Mouse (Mus musculus): Measurements from ENCODE around the gene Cox4i2. TPM values are rescaled to one million over a fixed set of nuclear protein-coding genes. Genes with fewer than 3 reads are reported as not detected.

Cox4i2 gene
- polyA plus RNA-seq, 1 experiment from 2014 or later, result 20.9 TPM

- Histone ChIP-seq H3K9me3 (replicated peaks) (no peaks in the 10 kb centered on the region), H3K9ac (no peak overlapping the region), H3K27ac (no peak overlapping the region), H3K4me3 (replicated peaks) (no peak overlapping the region), H3K36me3 (peaks cover 35% of the 10 kb centered on the region), H3K4me1 (no peaks in the 10 kb centered on the region), H3K27me3 (no peaks in the 10 kb centered on the region), H3K4me2 (no peak overlapping the region)
- WGBS, result 83% methylated on average over 3 of the region's 3 CpGs
- ATAC-seq (replicated peaks; ENCODE audit: low FRiP score), result no peak
Measured at GRCm38 (mm10) chr2:152776019-152776418, 22.0 kb downstream of the Cox4i2 start.

- Histone ChIP-seq H3K4me2 (no peak overlapping the region), H3K27ac (no peak overlapping the region), H3K4me1 (peaks cover 4% of the 10 kb centered on the region; the same call in 1 of the 2 replicates), H3K36me3 (peaks cover 39% of the 10 kb centered on the region), H3K9ac (no peak overlapping the region), H3K27me3 (no peaks in the 10 kb centered on the region), H3K4me3 (replicated peaks) (no peak overlapping the region), H3K9me3 (replicated peaks) (no peaks in the 10 kb centered on the region)
- ATAC-seq (replicated peaks; ENCODE audit: low FRiP score), result no peak
- 72% methylated on average over 2 of the region's 2 CpGs for WGBS
Measured at GRCm38 (mm10) chr2:152776435-152776834, 22.5 kb downstream of the Cox4i2 start.

- Histone ChIP-seq H3K36me3 (peaks cover 46% of the 10 kb centered on the region), H3K27me3 (no peaks in the 10 kb centered on the region), H3K4me1 (peaks cover 7% of the 10 kb centered on the region; the same call in 1 of the 2 replicates), H3K4me2 (no peak overlapping the region), H3K9me3 (replicated peaks) (no peaks in the 10 kb centered on the region), H3K27ac (no peak overlapping the region), H3K9ac (no peak overlapping the region), H3K4me3 (replicated peaks) (no peak overlapping the region)
- no peak for ATAC-seq (replicated peaks; ENCODE audit: low FRiP score)
- 85% methylated on average over 3 of the region's 3 CpGs for WGBS
Measured at GRCm38 (mm10) chr2:152777081-152777480, 23.1 kb downstream of the Cox4i2 start.

GRCm38 (mm10) chr2:152780466-152780865 is 26.5 kb downstream of the Cox4i2 start:
- no peaks in the 10 kb centered on the region for H3K27me3 ChIP-seq

GRCm38 (mm10) chr2:152781031-152781711 is 27.2 kb downstream of the Cox4i2 start:
- Histone ChIP-seq H3K9ac (no peak overlapping the region), H3K4me3 (replicated peaks) (no peak overlapping the region), H3K27me3 (no peaks in the 10 kb centered on the region), H3K27ac (no peak overlapping the region), H3K9me3 (replicated peaks) (no peaks in the 10 kb centered on the region), H3K36me3 (peaks cover 47% of the 10 kb centered on the region), H3K4me2 (no peak overlapping the region), H3K4me1 (peaks cover 22% of the 10 kb centered on the region)
- ATAC-seq (replicated peaks; ENCODE audit: low FRiP score), result 0 out of 2 replicates have a peak, but pooled peaks have one; percentile 9
- 94% methylated on average over 3 of the region's 3 CpGs for WGBS

More at GRCm38 (mm10) chr2:152780466-152780865, 26.5 kb downstream of the Cox4i2 start:
- Histone ChIP-seq H3K27ac (no peak overlapping the region), H3K9ac (no peak overlapping the region), H3K9me3 (replicated peaks) (no peaks in the 10 kb centered on the region), H3K4me3 (replicated peaks) (no peak overlapping the region), H3K4me1 (peaks cover 15% of the 10 kb centered on the region), H3K36me3 (peaks cover 47% of the 10 kb centered on the region), H3K4me2 (no peak overlapping the region)
- 82% methylated on average over 2 of the region's 2 CpGs for WGBS
- ATAC-seq (replicated peaks; ENCODE audit: low FRiP score), result no peak

- 86% methylated on average over 5 of the region's 5 CpGs for WGBS
- no peaks in the 10 kb centered on the region for H3K27me3 ChIP-seq
- no peak overlapping the region for H3K27ac ChIP-seq
- no peak overlapping the region for H3K9ac ChIP-seq
- H3K4me3 ChIP-seq (replicated peaks), result no peak overlapping the region
- peaks cover 30% of the 10 kb centered on the region for H3K4me1 ChIP-seq
- no peak overlapping the region for H3K4me2 ChIP-seq
- no peaks in the 10 kb centered on the region for H3K9me3 ChIP-seq (replicated peaks)
- no peak for ATAC-seq (replicated peaks; ENCODE audit: low FRiP score)
- H3K36me3 ChIP-seq, result peaks cover 40% of the 10 kb centered on the region
Measured at GRCm38 (mm10) chr2:152782656-152783055, 28.7 kb downstream of the Cox4i2 start.

GRCm38 (mm10) chr2:152783241-152783640 is 29.3 kb downstream of the Cox4i2 start:
- H3K4me2 ChIP-seq, result no peak overlapping the region
- H3K9ac ChIP-seq, result no peak overlapping the region
- no peaks in the 10 kb centered on the region for H3K9me3 ChIP-seq (replicated peaks)
- no peaks in the 10 kb centered on the region for H3K27me3 ChIP-seq
- peaks cover 37% of the 10 kb centered on the region for H3K36me3 ChIP-seq
- 91% methylated on average over 5 of the region's 5 CpGs for WGBS
- ATAC-seq (replicated peaks; ENCODE audit: low FRiP score), result no peak
- no peak overlapping the region for H3K27ac ChIP-seq
- peaks cover 30% of the 10 kb centered on the region for H3K4me1 ChIP-seq
- H3K4me3 ChIP-seq (replicated peaks), result no peak overlapping the region

- Histone ChIP-seq H3K36me3 (peaks cover 26% of the 10 kb centered on the region), H3K4me2 (no peak overlapping the region), H3K27ac (peak overlapping the region; percentile 88; the same call in 1 of the 2 replicates), H3K4me1 (peaks cover 43% of the 10 kb centered on the region), H3K4me3 (replicated peaks) (no peak overlapping the region), H3K9me3 (replicated peaks) (no peaks in the 10 kb centered on the region), H3K27me3 (no peaks in the 10 kb centered on the region), H3K9ac (no peak overlapping the region)
- no peak for ATAC-seq (replicated peaks; ENCODE audit: low FRiP score)
- 92% methylated on average over 8 of the region's 8 CpGs for WGBS
Measured at GRCm38 (mm10) chr2:152784640-152785039, 30.7 kb downstream of the Cox4i2 start.

GRCm38 (mm10) chr2:152785446-152786350 is 31.7 kb downstream of the Cox4i2 start:
- WGBS, result 38% methylated on average over 18 of the region's 18 CpGs
- no peak overlapping the region for H3K9ac ChIP-seq
- peaks cover 50% of the 10 kb centered on the region for H3K4me1 ChIP-seq
- no peaks in the 10 kb centered on the region for H3K27me3 ChIP-seq
- no peak overlapping the region for H3K4me2 ChIP-seq
- H3K9me3 ChIP-seq (replicated peaks), result no peaks in the 10 kb centered on the region
- ATAC-seq (replicated peaks; ENCODE audit: low FRiP score), result peak; percentile 30; the same call in 1 of the 2 replicates
- peak overlapping the region; percentile 88 for H3K27ac ChIP-seq
- peaks cover 19% of the 10 kb centered on the region for H3K36me3 ChIP-seq
- no peak overlapping the region for H3K4me3 ChIP-seq (replicated peaks)

GRCm38 (mm10) chr2:152787136-152787535 is 33.2 kb downstream of the Cox4i2 start:
- 0 out of 2 replicates have a peak overlapping the region, but pooled peaks have one; percentile 23 for H3K27ac ChIP-seq
- H3K9me3 ChIP-seq (replicated peaks), result no peaks in the 10 kb centered on the region
- no peak for ATAC-seq (replicated peaks; ENCODE audit: low FRiP score)
- H3K9ac ChIP-seq, result no peak overlapping the region
- H3K4me1 ChIP-seq, result peaks cover 46% of the 10 kb centered on the region
- H3K27me3 ChIP-seq, result no peaks in the 10 kb centered on the region
- H3K4me3 ChIP-seq (replicated peaks), result no peak overlapping the region
- H3K4me2 ChIP-seq, result no peak overlapping the region
- 83% methylated on average over 2 of the region's 2 CpGs for WGBS
- H3K36me3 ChIP-seq, result peaks cover 5% of the 10 kb centered on the region; the same call in 1 of the 2 replicates

- Histone ChIP-seq H3K4me1 (peaks cover 49% of the 10 kb centered on the region), H3K4me2 (no peak overlapping the region), H3K27ac (no peak overlapping the region), H3K27me3 (no peaks in the 10 kb centered on the region), H3K9me3 (replicated peaks) (no peaks in the 10 kb centered on the region), H3K9ac (no peak overlapping the region), H3K36me3 (0 out of 2 replicates have a peak, but pooled peaks cover 4% of the 10 kb centered on the region), H3K4me3 (replicated peaks) (no peak overlapping the region)
- 93% methylated on average over 6 of the region's 6 CpGs for WGBS
- no peak for ATAC-seq (replicated peaks; ENCODE audit: low FRiP score)
Measured at GRCm38 (mm10) chr2:152787543-152787942, 33.6 kb downstream of the Cox4i2 start.

GRCm38 (mm10) chr2:152788892-152789421 is 35.0 kb downstream of the Cox4i2 start:
- Histone ChIP-seq H3K27me3 (no peaks in the 10 kb centered on the region), H3K9me3 (replicated peaks) (no peaks in the 10 kb centered on the region), H3K4me2 (peak overlapping the region; percentile 29), H3K36me3 (0 out of 2 replicates have a peak, but pooled peaks cover 4% of the 10 kb centered on the region), H3K4me3 (replicated peaks) (no peak overlapping the region), H3K27ac (peak overlapping the region; percentile 85), H3K9ac (no peak overlapping the region), H3K4me1 (peaks cover 63% of the 10 kb centered on the region)
- WGBS, result 60% methylated on average over 6 of the region's 6 CpGs
- ATAC-seq (replicated peaks; ENCODE audit: low FRiP score), result peak; percentile 75; the same call in 1 of the 2 replicates

Measured in kidney, embryonic 15.5 days (tissue).